23 mouse cellular contexts compared by ENCODE assay signal in genomic region chr1:184234320-184234988, GRCm38 (mm10).
DNase-seq lines count a peak whose midpoint lies in the region; ATAC-seq and TF ChIP-seq lines count a peak whose summit lies in the region.
"Had no signal": no experiment of that assay in that cellular context is flagged by ENCODE, and none has a peak within 500 bp of the region (broad histone marks: within the 10 kb centered on the region; RNA-seq: fewer than 3 reads in every experiment).

No protein-coding gene starts in this region.

- no peak for DNase-seq in forebrain, embryonic 11.5 days (ENCODE audit: low spot score)
- no peak for DNase-seq in forebrain, embryonic 10.5 days (ENCODE audit: extremely low spot score, low spot score)
- DNase-seq in layer of hippocampus, adult 2 months (ENCODE audit: low spot score in 2 of 2) = no peak
- no peak for DNase-seq in layer of hippocampus, postnatal 25 days (ENCODE audit: extremely low spot score in 1 of 2, low spot score in 1 of 2)
- no peak for DNase-seq in spleen, postnatal 4 days (ENCODE audit: low spot score in 2 of 2)
- no peak for DNase-seq in kidney, adult 11 months
- DNase-seq: adrenal gland, postnatal 14 days; cerebellum, adult 11 months; cerebellum, postnatal 10 days; gastrocnemius, postnatal 10 days; heart, adult 2 months; heart, postnatal 36 days; lung, postnatal 4 days; right cerebral cortex, postnatal 25 days; thymus, adult 2 months had no signal

- H3K9ac ChIP-seq in forebrain, embryonic 11.5 days (ENCODE audit: low read length) = no peak overlapping the region
- H3K9ac ChIP-seq in forebrain, embryonic 16.5 days (replicated peaks; ENCODE audit: low read depth, low read length) = no peak overlapping the region
- no peak overlapping the region for H3K9ac ChIP-seq in neural tube, embryonic 14.5 days (replicated peaks; ENCODE audit: low read depth, low read length)
- H3K9ac ChIP-seq: embryonic facial prominence, embryonic 12.5 days; limb, embryonic 12.5 days; liver, embryonic 12.5 days; lung, embryonic 14.5 days had no signal

- no peaks in the 10 kb centered on the region for H3K4me1 ChIP-seq in forebrain, embryonic 11.5 days (replicated peaks; ENCODE audit: control insufficient read depth, insufficient read depth, low read length)
- peaks cover 10% of the 10 kb centered on the region for H3K4me1 ChIP-seq in forebrain, embryonic 10.5 days
- H3K4me1 ChIP-seq in forebrain, embryonic 16.5 days (replicated peaks; ENCODE audit: control insufficient read depth, insufficient read depth, low read length) = peaks cover 4% of the 10 kb centered on the region
- H3K4me1 ChIP-seq in neural tube, embryonic 14.5 days (ENCODE audit: control insufficient read depth, insufficient read depth, low read length) = 0 out of 2 replicates have a peak, but pooled peaks cover 2% of the 10 kb centered on the region
- H3K4me1 ChIP-seq: limb, embryonic 12.5 days had no signal

- no peak overlapping the region for H3K27ac ChIP-seq in forebrain, embryonic 11.5 days (ENCODE audit: low read depth, low read length)
- H3K27ac ChIP-seq in forebrain, embryonic 10.5 days = no peak overlapping the region
- peak overlapping the region; percentile 32; the same call in 1 of the 2 replicates for H3K27ac ChIP-seq in layer of hippocampus, adult 2 months
- no peak overlapping the region for H3K27ac ChIP-seq in forebrain, embryonic 16.5 days (ENCODE audit: low read length)
- no peak overlapping the region for H3K27ac ChIP-seq in neural tube, embryonic 14.5 days (ENCODE audit: low read depth, low read length)
- H3K27ac ChIP-seq: embryonic facial prominence, embryonic 12.5 days; heart, adult 2 months; limb, embryonic 12.5 days; liver, embryonic 12.5 days had no signal

- no peaks in the 10 kb centered on the region for H3K27me3 ChIP-seq in forebrain, embryonic 11.5 days (ENCODE audit: control insufficient read depth, insufficient read depth, low read length)
- H3K27me3 ChIP-seq in forebrain, embryonic 10.5 days (ENCODE audit: poor library complexity, severe bottlenecking) = no peaks in the 10 kb centered on the region
- H3K27me3 ChIP-seq in forebrain, embryonic 16.5 days (replicated peaks; ENCODE audit: control insufficient read depth, insufficient read depth, low read length) = no peaks in the 10 kb centered on the region
- no peaks in the 10 kb centered on the region for H3K27me3 ChIP-seq in neural tube, embryonic 14.5 days (ENCODE audit: control insufficient read depth, insufficient read depth, low read length)
- H3K27me3 ChIP-seq: CH12.LX had no signal

- no peak overlapping the region for H3K4me3 ChIP-seq in forebrain, embryonic 11.5 days (ENCODE audit: low read depth, low read length)
- no peak overlapping the region for H3K4me3 ChIP-seq in forebrain, embryonic 10.5 days
- H3K4me3 ChIP-seq in layer of hippocampus, adult 2 months = no peak overlapping the region
- H3K4me3 ChIP-seq in forebrain, embryonic 16.5 days (replicated peaks; ENCODE audit: low read length) = no peak overlapping the region
- H3K4me3 ChIP-seq in neural tube, embryonic 14.5 days (ENCODE audit: low read depth, low read length) = no peak overlapping the region
- H3K4me3 ChIP-seq: erythroblast, embryonic 14.5 days; heart, adult 2 months; liver, embryonic 12.5 days had no signal

- peak; percentile 29; the same call in 1 of the 2 replicates for ATAC-seq in forebrain, embryonic 11.5 days (replicated peaks; ENCODE audit: low FRiP score)
- ATAC-seq in forebrain, embryonic 16.5 days = 0 out of 2 replicates have a peak, but pooled peaks have one; percentile 23
- peak; percentile 65; the same call in 1 of the 2 replicates for ATAC-seq in neural tube, embryonic 14.5 days (ENCODE audit: low read depth)
- ATAC-seq: liver, embryonic 12.5 days had no signal

- H3K4me2 ChIP-seq in forebrain, embryonic 11.5 days (ENCODE audit: low read depth, low read length, severe bottlenecking) = no peak overlapping the region
- no peak overlapping the region for H3K4me2 ChIP-seq in forebrain, embryonic 16.5 days (ENCODE audit: low read length)
- H3K4me2 ChIP-seq in neural tube, embryonic 14.5 days (ENCODE audit: low read depth, low read length) = no peak overlapping the region

- no peaks in the 10 kb centered on the region for H3K9me3 ChIP-seq in forebrain, embryonic 11.5 days (ENCODE audit: control insufficient read depth, low read length)
- H3K9me3 ChIP-seq in forebrain, embryonic 10.5 days = no peaks in the 10 kb centered on the region
- H3K9me3 ChIP-seq in forebrain, embryonic 16.5 days (ENCODE audit: control insufficient read depth, low read length) = no peaks in the 10 kb centered on the region
- H3K9me3 ChIP-seq in neural tube, embryonic 14.5 days (ENCODE audit: control insufficient read depth, low read length) = no peaks in the 10 kb centered on the region
- H3K9me3 ChIP-seq: embryonic facial prominence, embryonic 12.5 days; limb, embryonic 12.5 days; liver, embryonic 12.5 days had no signal

- WGBS in forebrain, embryonic 11.5 days = 64% methylated on average over 8 of the region's 8 CpGs
- 71% methylated on average over 8 of the region's 8 CpGs for WGBS in forebrain, embryonic 10.5 days
- WGBS in forebrain, embryonic 16.5 days = 45% methylated on average over 8 of the region's 8 CpGs
- WGBS in neural tube, embryonic 14.5 days = 45% methylated on average over 8 of the region's 8 CpGs

- no peak for TF ChIP-seq CTCF in layer of hippocampus, adult 2 months (conservative IDR thresholded peaks at IDR 0.05)

- no peaks in the 10 kb centered on the region for H3K36me3 ChIP-seq in forebrain, embryonic 11.5 days (ENCODE audit: control insufficient read depth, insufficient read depth, low read length)
- no peaks in the 10 kb centered on the region for H3K36me3 ChIP-seq in forebrain, embryonic 10.5 days (replicated peaks)
- H3K36me3 ChIP-seq in forebrain, embryonic 16.5 days (ENCODE audit: control insufficient read depth, insufficient read depth) = no peaks in the 10 kb centered on the region
- H3K36me3 ChIP-seq in neural tube, embryonic 14.5 days (ENCODE audit: control insufficient read depth, insufficient read depth, low read length) = no peaks in the 10 kb centered on the region
- H3K36me3 ChIP-seq: embryonic facial prominence, embryonic 12.5 days; limb, embryonic 12.5 days; liver, embryonic 12.5 days had no signal
